Mouse (Mus musculus): ENCODE data around the gene Mphosph9. TPM values are rescaled to one million over a fixed set of nuclear protein-coding genes. Genes with fewer than 3 reads are reported as not detected.

Gene Mphosph9
- total RNA-seq, 2 experiments from 2014 or later = 8.7 to 21.2 TPM

- ATAC-seq (ENCODE audit: poor library complexity, severe bottlenecking) = no peak
Observed at GRCm38 (mm10) chr5:124241686-124242444, 85.9 kb downstream of the Mphosph9 start.

- no peak for ATAC-seq (ENCODE audit: poor library complexity, severe bottlenecking)
Observed at GRCm38 (mm10) chr5:124240841-124241685, 86.7 kb downstream of the Mphosph9 start.

- ATAC-seq (ENCODE audit: poor library complexity, severe bottlenecking) = no peak
Observed at GRCm38 (mm10) chr5:124236180-124236579, 91.6 kb downstream of the Mphosph9 start.

GRCm38 (mm10) chr5:124234778-124235177 is 93.0 kb downstream of the Mphosph9 start:
- ATAC-seq (ENCODE audit: poor library complexity, severe bottlenecking) = no peak

GRCm38 (mm10) chr5:124233874-124234661 is 93.7 kb downstream of the Mphosph9 start:
- no peak for ATAC-seq (ENCODE audit: poor library complexity, severe bottlenecking)

- ATAC-seq (ENCODE audit: poor library complexity, severe bottlenecking) = no peak
Observed at GRCm38 (mm10) chr5:124233144-124233465, 94.7 kb downstream of the Mphosph9 start.

GRCm38 (mm10) chr5:124232360-124233143 is 95.2 kb downstream of the Mphosph9 start:
- ATAC-seq (ENCODE audit: poor library complexity, severe bottlenecking) = no peak

- no peak for ATAC-seq (ENCODE audit: poor library complexity, severe bottlenecking)
Observed at GRCm38 (mm10) chr5:124230461-124230860, 97.3 kb downstream of the Mphosph9 start.

- no peak for ATAC-seq (ENCODE audit: poor library complexity, severe bottlenecking)
Observed at GRCm38 (mm10) chr5:124227193-124227592, 100.6 kb downstream of the Mphosph9 start.

- no peak for ATAC-seq (ENCODE audit: poor library complexity, severe bottlenecking)
Observed at GRCm38 (mm10) chr5:124226494-124226893, 101.3 kb downstream of the Mphosph9 start.

- ATAC-seq (ENCODE audit: poor library complexity, severe bottlenecking) = no peak
Observed at GRCm38 (mm10) chr5:124225891-124226290, 101.9 kb downstream of the Mphosph9 start.

GRCm38 (mm10) chr5:124224321-124225092 is 103.3 kb downstream of the Mphosph9 start:
- no peak for ATAC-seq (ENCODE audit: poor library complexity, severe bottlenecking)

GRCm38 (mm10) chr5:124223574-124223973 is 104.2 kb downstream of the Mphosph9 start:
- ATAC-seq (ENCODE audit: poor library complexity, severe bottlenecking) = no peak

- no peak for ATAC-seq (ENCODE audit: poor library complexity, severe bottlenecking)
Observed at GRCm38 (mm10) chr5:124222696-124223095, 105.1 kb downstream of the Mphosph9 start.

- no peak for ATAC-seq (ENCODE audit: poor library complexity, severe bottlenecking)
Observed at GRCm38 (mm10) chr5:124221736-124222040, 106.1 kb downstream of the Mphosph9 start.

- ATAC-seq (ENCODE audit: poor library complexity, severe bottlenecking) = no peak
Observed at GRCm38 (mm10) chr5:124221037-124221735, 106.6 kb downstream of the Mphosph9 start.

- ATAC-seq (ENCODE audit: poor library complexity, severe bottlenecking) = no peak
Observed at GRCm38 (mm10) chr5:124220551-124220950, 107.2 kb downstream of the Mphosph9 start.

GRCm38 (mm10) chr5:124219431-124219830 is 108.3 kb downstream of the Mphosph9 start:
- ATAC-seq (ENCODE audit: poor library complexity, severe bottlenecking) = no peak

- ATAC-seq (ENCODE audit: poor library complexity, severe bottlenecking) = no peak
Observed at GRCm38 (mm10) chr5:124218986-124219385, 108.8 kb downstream of the Mphosph9 start.
